Mouse (Mus musculus): ENCODE measurements around the gene Zfp839. TPM values are rescaled to one million over a fixed set of nuclear protein-coding genes. Genes with fewer than 3 reads are reported as not detected.

The Zfp839 gene
- total and polyA plus RNA-seq, 3 experiments, result 4.2 to 5.0 TPM; not detected in 1

- H3K9me3 ChIP-seq (replicated peaks; ENCODE audit: insufficient read depth, low read length), result no peaks in the 10 kb centered on the region
- no peaks in the 10 kb centered on the region for H3K4me1 ChIP-seq (ENCODE audit: control insufficient read depth in 1 of 2, insufficient read depth in 2 of 2, low read length in 2 of 2)
- H3K36me3 ChIP-seq (ENCODE audit: control insufficient read depth in 1 of 2, insufficient read depth in 2 of 2, low read length in 2 of 2), result no peaks in the 10 kb centered on the region
- no peaks in the 10 kb centered on the region for H3K27me3 ChIP-seq (ENCODE audit: control insufficient read depth in 1 of 2, insufficient read depth in 2 of 2, low read length in 2 of 2)
- no peak overlapping the region for H3K4me3 ChIP-seq (ENCODE audit: control insufficient read depth in 1 of 2, insufficient read depth in 1 of 2, low read depth in 2 of 2, low read length in 2 of 2)
- H3K9ac ChIP-seq (ENCODE audit: control insufficient read depth, low read depth, low read length, poor library complexity, severe bottlenecking), result no peak overlapping the region
- H3K27ac ChIP-seq (ENCODE audit: control insufficient read depth, low read depth, low read length), result no peak overlapping the region
- no peak for DNase-seq (ENCODE audit: low read depth, low spot score)
- TF ChIP-seq TAL1 (IDR thresholded peaks at IDR 0.05; ENCODE audit: low read length) (no peak), MAFK (IDR thresholded peaks at IDR 0.05; ENCODE audit: borderline replicate concordance, low read depth, low read length) (no peak), ETS1 (IDR thresholded peaks at IDR 0.05; ENCODE audit: low read depth, low read length) (no peak), GATA1 (IDR thresholded peaks at IDR 0.05; ENCODE audit: low read depth, low read length) (no peak), USF1 (IDR thresholded peaks at IDR 0.05; ENCODE audit: low read depth, low read length) (no peak), KAT2A (conservative IDR thresholded peaks at IDR 0.05; ENCODE audit: low read depth, low read length) (no peak), SIN3A (IDR thresholded peaks at IDR 0.05; ENCODE audit: low read length) (no peak), NELFE (IDR thresholded peaks at IDR 0.05; ENCODE audit: low read depth, low read length) (no peak), BHLHE40 (IDR thresholded peaks at IDR 0.05; ENCODE audit: borderline replicate concordance, low read depth, low read length) (no peak), TBP (IDR thresholded peaks at IDR 0.05; ENCODE audit: low read depth, low read length) (no peak), JUND (IDR thresholded peaks at IDR 0.05; ENCODE audit: low read depth, low read length) (no peak), RCOR1 (IDR thresholded peaks at IDR 0.05; ENCODE audit: low read depth, low read length) (no peak), E2F4 (IDR thresholded peaks at IDR 0.05; ENCODE audit: borderline replicate concordance, low read depth, low read length) (no peak), EP300 (IDR thresholded peaks at IDR 0.05; ENCODE audit: low read depth in 1 of 2, low read length in 2 of 2) (no peak), GABPA (IDR thresholded peaks at IDR 0.05; ENCODE audit: low read depth, low read length) (no peak), POLR2AphosphoS5 (IDR thresholded peaks at IDR 0.05; ENCODE audit: borderline replicate concordance, low read depth, low read length) (no peak)
- H3K79me2 ChIP-seq (ENCODE audit: control insufficient read depth, insufficient read depth, low read length, poor library complexity), result no peaks in the 10 kb centered on the region
These were observed 19.6 kb upstream of the Zfp839 start for GRCm38 (mm10) chr12:110830293-110831024.

GRCm38 (mm10) chr12:110835182-110835581 lies 14.9 kb upstream of the Zfp839 start:
- Histone ChIP-seq H3K9ac (ENCODE audit: control insufficient read depth, low read depth, low read length, poor library complexity, severe bottlenecking) (no peak overlapping the region), H3K4me3 (ENCODE audit: control insufficient read depth in 1 of 2, insufficient read depth in 1 of 2, low read depth in 2 of 2, low read length in 2 of 2) (no peak overlapping the region), H3K79me2 (ENCODE audit: control insufficient read depth, insufficient read depth, low read length, poor library complexity) (no peaks in the 10 kb centered on the region), H3K36me3 (ENCODE audit: control insufficient read depth in 1 of 2, insufficient read depth in 2 of 2, low read length in 2 of 2) (no peaks in the 10 kb centered on the region), H3K27me3 (ENCODE audit: control insufficient read depth in 1 of 2, insufficient read depth in 2 of 2, low read length in 2 of 2) (no peaks in the 10 kb centered on the region), H3K27ac (ENCODE audit: control insufficient read depth, low read depth, low read length) (no peak overlapping the region), H3K9me3 (replicated peaks; ENCODE audit: insufficient read depth, low read length) (no peaks in the 10 kb centered on the region), H3K4me1 (ENCODE audit: control insufficient read depth in 1 of 2, insufficient read depth in 2 of 2, low read length in 2 of 2) (no peaks in the 10 kb centered on the region)
- no peak for DNase-seq (ENCODE audit: low read depth, low spot score)
- TF ChIP-seq MXI1 (IDR thresholded peaks at IDR 0.05; ENCODE audit: low read depth, low read length) (no peak), TBP (IDR thresholded peaks at IDR 0.05; ENCODE audit: low read depth, low read length) (peak; percentile 83)
